Mouse (Mus musculus): ENCODE results near the gene Olfr69. TPM values are rescaled to one million over a fixed set of nuclear protein-coding genes. Genes with fewer than 3 reads are reported as not detected.

Gene Olfr69
- total RNA-seq (2023), result not detected in 4 replicates

GRCm38 (mm10) chr7:103771494-103771893 is at the start of gene Olfr69:
Gene Olfr69 (minus strand): TSS chr7:103771594.

DNA sequence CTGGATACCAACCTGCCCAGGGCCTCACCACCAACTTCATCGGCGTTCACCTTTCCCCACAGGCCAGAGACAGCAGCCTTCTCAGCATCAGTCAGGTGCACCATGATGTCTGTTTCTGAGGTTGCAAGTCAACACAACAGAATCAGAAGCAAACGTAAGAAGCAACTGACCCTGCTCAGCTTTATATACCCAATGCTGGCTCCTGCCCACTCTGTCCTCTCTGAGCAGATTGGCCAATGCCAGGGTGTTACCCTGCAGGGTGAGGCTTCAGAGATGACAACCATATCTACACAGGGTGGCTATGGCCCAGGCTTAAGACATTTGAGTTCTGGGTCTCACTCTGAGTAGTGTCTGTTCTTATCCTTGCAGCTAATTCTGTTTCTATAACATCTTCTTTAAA is 42.4 kb upstream of the Olfr69 start, which contains the start of gene Hbb-bt:
Gene Hbb-bt (minus strand): TSS at position 231 of the 400 bp plus-strand sequence.

GRCm38 (mm10) chr7:103791721-103792120 is 20.3 kb upstream of the Olfr69 start, which contains the start of gene Olfr67:
Gene Olfr67 (minus strand): TSS chr7:103791821.

DNA sequence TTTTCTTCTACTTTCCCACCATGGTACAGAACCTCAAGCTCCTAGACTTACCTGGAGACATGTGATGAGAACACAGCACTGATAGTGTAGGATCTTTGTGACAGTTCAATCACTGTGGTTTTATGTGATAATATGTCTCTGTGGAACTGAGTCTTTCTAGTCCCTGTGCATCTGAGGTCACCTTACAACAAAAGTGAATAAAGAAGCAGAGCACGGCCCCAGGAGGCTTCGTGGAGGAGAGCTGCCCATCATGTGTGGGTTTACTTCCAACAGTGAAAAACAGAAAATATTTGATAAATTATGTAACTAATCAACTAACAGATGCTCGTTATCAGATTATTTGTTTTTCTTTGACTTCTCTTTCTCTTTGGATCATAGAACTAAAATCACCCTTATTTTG is 8.2 kb upstream of the Olfr69 start, which contains the start of gene Olfr68:
Gene Olfr68 (minus strand): TSS at position 101 of the 400 bp plus-strand sequence.

GRCm38 (mm10) chr7:103757233-103757632 is 14.2 kb downstream of the Olfr69 start, which contains the start of gene Olfr630:
Gene Olfr630 (minus strand): TSS chr7:103757333.

DNA sequence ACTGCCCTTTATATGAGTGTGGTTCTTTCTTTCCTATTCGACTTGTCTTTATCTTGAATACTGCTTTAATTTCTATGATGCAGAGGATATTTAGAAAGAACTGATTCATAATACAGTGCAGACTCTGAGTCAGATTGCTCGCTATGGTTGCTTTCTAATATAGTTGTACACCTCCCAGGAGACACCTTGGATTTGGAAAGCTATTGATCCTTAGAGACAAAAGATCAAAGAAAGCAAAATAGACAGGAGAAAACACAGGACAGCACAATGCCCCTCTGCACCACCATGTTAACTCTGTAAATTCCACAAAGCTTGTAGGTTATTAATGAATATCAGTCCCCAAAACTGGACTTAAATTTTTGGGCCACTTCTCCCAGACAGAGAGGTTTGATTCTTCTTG is 26.6 kb downstream of the Olfr69 start, which contains the start of gene Olfr629:
Gene Olfr629 (minus strand): TSS at position 101 of the 400 bp plus-strand sequence.

DNA sequence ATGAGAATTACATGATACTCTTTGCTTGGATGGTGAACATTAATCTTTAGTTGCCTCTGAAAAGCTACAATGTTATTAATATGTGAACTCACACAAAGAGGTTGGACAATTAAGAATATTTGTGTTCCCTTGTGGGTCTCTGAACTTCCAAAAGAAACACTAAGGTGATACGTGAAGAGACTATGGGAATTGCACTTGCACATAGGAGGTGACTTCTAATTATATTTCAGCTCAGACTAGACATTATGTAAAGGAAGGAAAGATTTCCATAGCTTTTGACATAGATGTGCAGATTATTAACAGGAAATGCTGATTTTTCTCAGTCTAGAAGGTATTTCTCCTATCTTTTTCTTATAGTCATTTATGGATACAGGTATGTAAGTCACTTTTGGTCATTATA is 41.3 kb downstream of the Olfr69 start, which contains the start of gene Olfr628:
Gene Olfr628 (plus strand): TSS at position 301 of the 400 bp plus-strand sequence.

Other genes starting within 250 kb of the Olfr69 start
- not detected in 4 replicates for gene Olfr612, start 228.9 kb downstream of the Olfr69 start, total RNA-seq (2023)
- not detected in 4 replicates for gene Olfr613, start 223.5 kb downstream of the Olfr69 start, total RNA-seq (2023)
- gene Olfr615, start 215.5 kb downstream of the Olfr69 start, total RNA-seq (2023), result not detected in 4 replicates
- gene Olfr616, start 202.5 kb downstream of the Olfr69 start, total RNA-seq (2023), result not detected in 4 replicates
- not detected in 4 replicates for gene Olfr617, start 198.5 kb downstream of the Olfr69 start, total RNA-seq (2023)
- not detected in 4 replicates for gene Olfr618, start 181.5 kb downstream of the Olfr69 start, total RNA-seq (2023)
- gene Olfr619, start 171.0 kb downstream of the Olfr69 start, total RNA-seq (2023), result not detected in 4 replicates
- gene Olfr620, start 159.1 kb downstream of the Olfr69 start, total RNA-seq (2023), result not detected in 4 replicates
- not detected in 4 replicates for gene Olfr622, start 128.9 kb downstream of the Olfr69 start, total RNA-seq (2023)
- gene Olfr623, start 107.9 kb downstream of the Olfr69 start, total RNA-seq (2023), result not detected in 4 replicates
- gene Olfr624, start 100.4 kb downstream of the Olfr69 start, total RNA-seq (2023), result not detected in 4 replicates
- not detected in 4 replicates for gene Olfr625-ps1, start 88.9 kb downstream of the Olfr69 start, total RNA-seq (2023)
- gene Olfr243, start 56.9 kb downstream of the Olfr69 start, total RNA-seq (2023), result not detected in 4 replicates
- gene Olfr628, start 41.2 kb downstream of the Olfr69 start, total RNA-seq (2023), result not detected in 4 replicates
- not detected in 4 replicates for gene Olfr629, start 26.7 kb downstream of the Olfr69 start, total RNA-seq (2023)
- gene Olfr630, start 14.3 kb downstream of the Olfr69 start, total RNA-seq (2023), result not detected in 4 replicates
- gene Olfr68, start 8.1 kb upstream of the Olfr69 start, total RNA-seq (2023), result not detected in 4 replicates
- gene Olfr67, start 20.2 kb upstream of the Olfr69 start, total RNA-seq (2023), result not detected in 4 replicates
- 4.4 to 21.0 TPM (median 14.7 TPM) in 4 replicates for gene Hbb-bt, start 42.4 kb upstream of the Olfr69 start, total RNA-seq (2023)
- gene Hbb-bs, start 56.5 kb upstream of the Olfr69 start, total RNA-seq (2023), result 43.8 to 120 TPM (median 71.7 TPM) in 4 replicates
- not detected in 4 replicates for gene Hbb-bh2, start 68.9 kb upstream of the Olfr69 start, total RNA-seq (2023)
- not detected in 4 replicates for gene Hbb-bh1, start 71.6 kb upstream of the Olfr69 start, total RNA-seq (2023)
- not detected in 4 replicates for gene Hbb-y, start 81.6 kb upstream of the Olfr69 start, total RNA-seq (2023)
- gene Olfr66, start 114.7 kb upstream of the Olfr69 start, total RNA-seq (2023), result not detected in 4 replicates
- not detected in 4 replicates for gene Olfr64, start 122.9 kb upstream of the Olfr69 start, total RNA-seq (2023)
- gene Olfr65, start 131.9 kb upstream of the Olfr69 start, total RNA-seq (2023), result not detected in 4 replicates
- gene Olfr631, start 157.2 kb upstream of the Olfr69 start, total RNA-seq (2023), result not detected in 4 replicates
- gene Olfr632, start 162.8 kb upstream of the Olfr69 start, total RNA-seq (2023), result not detected in 4 replicates
- not detected in 4 replicates for gene Olfr633, start 172.8 kb upstream of the Olfr69 start, total RNA-seq (2023)
- not detected in 4 replicates for gene Olfr635, start 199.6 kb upstream of the Olfr69 start, total RNA-seq (2023)
- gene Olfr638, start 227.2 kb upstream of the Olfr69 start, total RNA-seq (2023), result not detected in 4 replicates
- gene Olfr639, start 245.7 kb upstream of the Olfr69 start, total RNA-seq (2023), result 0.28 TPM in 1 of 4 replicates, not detected in the others

All from B cell, adult 62 days (primary cell).